Mouse (Mus musculus): ENCODE results near the gene Rassf9.

DNA sequence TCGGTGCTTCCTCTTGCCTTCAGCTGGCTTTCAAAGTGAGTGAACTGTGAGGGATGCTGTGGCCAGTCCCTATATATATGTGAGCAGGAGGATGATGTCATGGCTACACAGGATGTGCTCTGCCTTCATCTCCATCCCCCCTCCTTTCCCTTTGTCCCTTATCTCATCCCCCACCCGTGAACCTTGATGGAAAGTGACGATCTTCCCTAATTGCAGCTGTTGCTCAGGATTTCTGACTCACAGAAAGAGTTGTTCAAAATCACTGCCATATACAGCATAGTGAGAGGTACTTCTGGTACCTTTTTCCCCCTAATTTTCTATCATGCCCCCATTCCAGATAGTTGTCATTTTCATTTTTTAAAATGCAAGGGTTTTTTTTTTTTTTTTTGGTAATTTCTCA, 21.6 kb upstream of the Rassf9 start, which contains the start of gene Nts:
- no peak for TF ChIP-seq MXI1 (IDR thresholded peaks at IDR 0.05; ENCODE audit: low read depth, low read length)
- no peak for TF ChIP-seq CTCF (conservative IDR thresholded peaks at IDR 0.05 in 1 of 2, IDR thresholded peaks at IDR 0.05 in 1 of 2; ENCODE audit: low read depth in 2 of 2, low read length in 2 of 2)
- no peak for TF ChIP-seq NRF1 (IDR thresholded peaks at IDR 0.05; ENCODE audit: low read depth, low read length)
- no peak for TF ChIP-seq MAX (IDR thresholded peaks at IDR 0.05; ENCODE audit: low read length)
- TF ChIP-seq EP300 (IDR thresholded peaks at IDR 0.05; ENCODE audit: low read length): no peak
- TF ChIP-seq KAT2A (IDR thresholded peaks at IDR 0.05; ENCODE audit: insufficient replicate concordance, low read length): no peak
- no peak for TF ChIP-seq MEF2A (IDR thresholded peaks at IDR 0.05; ENCODE audit: borderline replicate concordance, low read depth, low read length)
- no peak for TF ChIP-seq SMC3 (IDR thresholded peaks at IDR 0.05; ENCODE audit: low read depth, low read length)
- TF ChIP-seq RCOR1 (conservative IDR thresholded peaks at IDR 0.05; ENCODE audit: low read depth, low read length): no peak

Measured in CH12.LX (cell line).